Comparison of ENCODE assay signal across 11 mouse cellular contexts in the genomic region with DNA sequence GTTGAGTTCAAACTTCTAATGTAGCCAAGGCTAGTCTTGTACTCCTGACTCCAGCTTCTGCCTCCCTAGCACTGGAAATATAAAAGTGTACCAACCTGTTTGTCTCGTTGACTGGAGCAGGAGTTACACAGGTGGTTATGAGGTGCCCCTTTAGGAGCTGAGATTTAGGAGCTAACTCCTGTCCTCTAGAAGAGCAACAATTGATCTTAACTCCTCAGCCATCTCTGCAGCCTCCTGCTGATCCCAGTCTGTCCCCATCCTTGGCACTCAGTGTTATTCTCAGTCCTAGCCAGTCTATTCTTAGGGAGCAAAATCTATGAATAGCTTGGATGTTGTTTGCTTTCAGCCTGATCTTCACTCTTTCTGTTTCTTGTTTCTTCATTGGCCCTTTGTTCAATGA. TPM values are rescaled to one million over a fixed set of nuclear protein-coding genes. Genes with fewer than 3 reads are reported as not detected.
A peak's percentile ranks its signal among the peaks of the same experiment; 100 is the strongest.
DNase-seq lines count a peak whose midpoint lies in the region; ATAC-seq and TF ChIP-seq lines count a peak whose summit lies in the region.
"Had no signal": no experiment of that assay in that cellular context is flagged by ENCODE, and none has a peak within 500 bp of the region (broad histone marks: within the 10 kb centered on the region; RNA-seq: fewer than 3 reads in every experiment).

No protein-coding gene starts in this region.

- DNase-seq in CD4-positive, CD25-positive, alpha-beta regulatory T cell, adult 2 months (ENCODE audit: low read depth, low spot score): peak; percentile 41
- DNase-seq in kidney, adult 11 months: no peak
- DNase-seq in thymus, postnatal 4 days: no peak
- DNase-seq in thymus, postnatal 36 days: no peak
- DNase-seq: gastrocnemius, postnatal 25 days had no signal

- peak overlapping the region; percentile 36 for H3K9ac ChIP-seq in kidney, embryonic 16.5 days (replicated peaks; ENCODE audit: low read length)
- H3K9ac ChIP-seq in liver, embryonic 16.5 days (ENCODE audit: low read depth, low read length): peak overlapping the region; percentile 37; the same call in 1 of the 2 replicates

- ATAC-seq in CD4-positive, CD25-positive, alpha-beta regulatory T cell, adult 4 months: no peak
- no peak for ATAC-seq in kidney, embryonic 16.5 days (ENCODE audit: low FRiP score, low TSS enrichment)
- no peak for ATAC-seq in liver, embryonic 16.5 days (ENCODE audit: low read depth)
- ATAC-seq: activated CD4-positive, CD25-positive, alpha-beta regulatory T cell, adult 4 months had no signal

- peaks cover 24% of the 10 kb centered on the region; the same call in 1 of the 2 replicates for H3K36me3 ChIP-seq in kidney, embryonic 16.5 days (ENCODE audit: insufficient read depth, low read length)
- H3K36me3 ChIP-seq in liver, embryonic 16.5 days (ENCODE audit: control insufficient read depth, insufficient read depth): peaks cover 7% of the 10 kb centered on the region; the same call in 1 of the 2 replicates

- no peaks in the 10 kb centered on the region for H3K27me3 ChIP-seq in kidney, embryonic 16.5 days (ENCODE audit: insufficient read depth, low read length)
- H3K27me3 ChIP-seq in liver, embryonic 16.5 days (ENCODE audit: control insufficient read depth, insufficient read depth, low read depth, low read length): no peaks in the 10 kb centered on the region

- peak overlapping the region; percentile 46 for H3K4me3 ChIP-seq in kidney, embryonic 16.5 days (ENCODE audit: low read length)
- H3K4me3 ChIP-seq in bone marrow macrophage, adult 2 months (ENCODE audit: insufficient read depth, low read length): peak overlapping the region; percentile 65
- H3K4me3 ChIP-seq in liver, embryonic 16.5 days (ENCODE audit: low read depth, low read length): peak overlapping the region; percentile 37

- peak overlapping the region; percentile 48 for H3K27ac ChIP-seq in kidney, embryonic 16.5 days (ENCODE audit: low read length)
- peak overlapping the region; percentile 77 for H3K27ac ChIP-seq in bone marrow macrophage, adult 2 months (ENCODE audit: insufficient read depth, low read depth, low read length)
- peak overlapping the region; percentile 30; the same call in 1 of the 2 replicates for H3K27ac ChIP-seq in liver, embryonic 16.5 days (ENCODE audit: low read length)

- H3K9me3 ChIP-seq in kidney, embryonic 16.5 days (ENCODE audit: low read length): no peaks in the 10 kb centered on the region
- H3K9me3 ChIP-seq in liver, embryonic 16.5 days (replicated peaks; ENCODE audit: control insufficient read depth, low read length): no peaks in the 10 kb centered on the region

- WGBS in kidney, embryonic 16.5 days: 58% methylated on average over 1 of the region's 1 CpGs
- 34% methylated on average over 1 of the region's 1 CpGs for WGBS in liver, embryonic 16.5 days (ENCODE audit: insufficient replicate concordance)

- no peak for TF ChIP-seq POLR2A in bone marrow macrophage, adult 2 months (IDR thresholded peaks at IDR 0.05; ENCODE audit: borderline replicate concordance, low read depth, low read length)

- H3K4me2 ChIP-seq in kidney, embryonic 16.5 days (replicated peaks; ENCODE audit: low read depth, low read length): peak overlapping the region; percentile 54
- peak overlapping the region; percentile 57 for H3K4me2 ChIP-seq in liver, embryonic 16.5 days (ENCODE audit: low read depth, low read length)

- TF ChIP-seq CTCF in bone marrow macrophage, adult 2 months (IDR thresholded peaks at IDR 0.05; ENCODE audit: low read depth, low read length): no peak

- no peaks in the 10 kb centered on the region for H3K4me1 ChIP-seq in kidney, embryonic 16.5 days (ENCODE audit: insufficient read depth, low read length)
- H3K4me1 ChIP-seq in bone marrow macrophage, adult 2 months (ENCODE audit: control insufficient read depth, insufficient read depth, low read length): peaks cover 7% of the 10 kb centered on the region
- no peaks in the 10 kb centered on the region; the same call in 1 of the 2 replicates for H3K4me1 ChIP-seq in liver, embryonic 16.5 days (ENCODE audit: control insufficient read depth, low read depth, low read length)

RNA-seq across cellular contexts. Expression of a gene that starts 2.1 kb away (rescaled TPM):
- polyA plus RNA-seq in CD4-positive, CD25-positive, alpha-beta regulatory T cell, adult 4 months (2017; shearing (Covaris generic)): 10 to 100 TPM in 1 of 2 experiments, 1 to 10 TPM in 1; 7.8 to 11.7 TPM
- 0.90 and 0.91 TPM in 2 replicates for polyA plus RNA-seq in kidney, embryonic 16.5 days (2015; fragmentation: Nextera tagmentation; extraction: Ambion mirVana)
- 99.8 and 118 TPM in 2 replicates for polyA plus RNA-seq in bone marrow macrophage, adult 2 months (2012; ENCODE audit: insufficient read depth, insufficient read length, missing spikeins)
- 0.41 and 0.70 TPM in 2 replicates for polyA plus RNA-seq in liver, embryonic 16.5 days (2015; fragmentation: Nextera tagmentation; extraction: Ambion mirVana)
- polyA plus RNA-seq: neural tube, embryonic 14.5 days had no signal
